Mouse (Mus musculus) midbrain, embryonic 14.5 days (tissue): Measurements from ENCODE around the gene Htr2b. TPM values are rescaled to one million over a fixed set of nuclear protein-coding genes. Genes with fewer than 3 reads are reported as not detected.

Experiments
- ATAC-seq: fragments of 200-750 bp; cut with Nextera tagmentation; 2 replicates; pipeline ENCODE4 v1.8.0; 2017; ENCODE audit warnings: moderate number of reproducible peaks, moderate library complexity; ENCODE audit not compliant: low FRiP score, low TSS enrichment
- DNase-seq: peaks from one replicate; pipeline ENCODE4 v3.0.0-alpha.2; 2015
- H3K27ac ChIP-seq: fragments of 300-500 bp; sonication (generic); replicated peaks from 2 replicates; pipeline ENCODE4 v1.5.1; 2014; ENCODE audit warnings: mild to moderate bottlenecking, low read depth, low read length, moderate library complexity
- H3K27me3 ChIP-seq: fragments of 300-500 bp; sonication (generic); 2 replicates; pipeline ENCODE4 v1.6.1; 2014; ENCODE audit warnings: low read length, control low read depth, mixed read lengths; ENCODE audit not compliant: control insufficient read depth, insufficient read depth
- H3K36me3 ChIP-seq: fragments of 300-500 bp; sonication (generic); 2 replicates; pipeline ENCODE4 v1.6.1; 2014; ENCODE audit warnings: low read length, control low read depth; ENCODE audit not compliant: control insufficient read depth, insufficient read depth
- H3K4me1 ChIP-seq: fragments of 300-500 bp; sonication (generic); 2 replicates; pipeline ENCODE4 v1.6.1; 2014; ENCODE audit warnings: mild to moderate bottlenecking, antibody characterized with exemption, low read length, control low read depth; ENCODE audit not compliant: control insufficient read depth, insufficient read depth
- H3K4me2 ChIP-seq: fragments of 300-500 bp; sonication (generic); 2 replicates; pipeline ENCODE4 v1.6.1; 2014; ENCODE audit warnings: mild to moderate bottlenecking, low read length, moderate library complexity
- H3K4me3 ChIP-seq: fragments of 300-500 bp; sonication (generic); replicated peaks from 2 replicates; pipeline ENCODE4 v1.5.1; 2014; ENCODE audit warnings: low read depth, low read length
- H3K9ac ChIP-seq: fragments of 300-500 bp; sonication (generic); replicated peaks from 2 replicates; pipeline ENCODE4 v1.6.1; 2014; ENCODE audit warnings: mild to moderate bottlenecking, low read length, moderate library complexity
- H3K9me3 ChIP-seq: fragments of 300-500 bp; sonication (generic); 2 replicates; pipeline ENCODE4 v1.6.1; 2016; ENCODE audit warnings: low read length, control low read depth, mixed read lengths; ENCODE audit not compliant: control insufficient read depth
- WGBS: fragments of 180-500 bp; shearing (Covaris S2); extraction: QIAGEN DNeasy Blood & Tissue Kit; methylation state at CpG from one replicate; pipeline ENCODE4 v1.1.7; 2014; 5-methylcytosine and 5-hydroxymethylcytosine counted together
- polyA plus RNA-seq: library from polyadenylated mRNA; unstranded; fragments of >200 nt; fragmentation: Nextera tagmentation; extraction: Ambion mirVana; gene quantifications from 2 replicates; pipeline ENCODE4 v1.2.1, GENCODE M21; 2014

Gene Htr2b
- polyA plus RNA-seq = 0.24 and 0.59 TPM in 2 replicates

DNA sequence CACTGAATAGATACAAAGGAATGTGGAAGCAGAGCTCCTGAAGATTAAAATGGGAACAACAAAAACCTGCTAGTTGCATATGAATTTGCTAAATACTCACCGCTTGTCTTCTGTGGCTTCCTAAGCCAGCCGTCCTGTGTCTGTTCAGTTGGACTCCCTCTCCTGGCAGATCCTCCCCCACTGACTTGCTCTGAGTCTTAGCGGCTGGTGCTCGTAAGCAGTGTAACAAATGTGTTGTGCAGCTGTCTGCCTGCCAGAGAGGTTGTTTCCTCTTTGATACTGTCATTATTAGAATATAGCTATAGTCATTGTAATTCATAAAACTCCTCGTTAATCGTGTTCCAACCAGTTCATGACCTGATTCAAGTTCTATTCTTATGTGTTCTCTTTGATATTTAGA is at the start of gene Htr2b:
Gene Htr2b, minus strand, starts transcription at position 192 of the 400 bp plus-strand sequence.
- H3K27me3 ChIP-seq = no peaks in the 10 kb centered on the region
- no peak within 1 kb of the TSS for H3K4me3 ChIP-seq
- H3K36me3 ChIP-seq = peaks cover 16% of the 10 kb centered on the region
- H3K27ac ChIP-seq = no peak within 1 kb of the TSS
- no peak within 1 kb of the TSS for H3K4me2 ChIP-seq
- WGBS = 58% methylated on average over 6 of the region's 6 CpGs
- peak; percentile 20 for DNase-seq
- no peak for ATAC-seq
- no peaks in the 10 kb centered on the region for H3K9me3 ChIP-seq
- H3K9ac ChIP-seq = no peak within 1 kb of the TSS
- H3K4me1 ChIP-seq = no peaks in the 10 kb centered on the region

DNA sequence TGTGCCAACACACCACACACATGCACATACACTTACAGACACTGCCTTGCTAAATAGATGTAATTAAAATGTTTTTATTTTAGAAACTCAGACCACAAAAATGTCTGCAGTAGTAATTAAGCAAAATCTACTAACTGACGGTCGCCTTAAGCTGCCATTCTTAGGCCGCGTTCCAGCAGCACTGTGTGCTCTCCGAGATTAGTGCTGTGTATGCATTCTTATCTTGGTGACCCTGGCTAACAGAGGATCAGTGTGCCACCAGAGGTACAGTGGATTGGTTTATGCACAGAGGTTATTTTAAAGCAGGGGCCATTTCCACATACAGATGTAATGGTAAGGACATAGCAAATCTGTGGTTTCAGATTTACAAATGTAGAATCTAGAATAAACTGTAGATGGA is 49.3 kb upstream of the Htr2b start:
- no peak for DNase-seq
- no peaks in the 10 kb centered on the region for H3K27me3 ChIP-seq
- H3K4me2 ChIP-seq = no peak overlapping the region
- no peak overlapping the region for H3K27ac ChIP-seq
- no peak overlapping the region for H3K4me3 ChIP-seq
- H3K36me3 ChIP-seq = peaks cover 74% of the 10 kb centered on the region
- no peaks in the 10 kb centered on the region for H3K9me3 ChIP-seq
- no peak overlapping the region for H3K9ac ChIP-seq
- no peak for ATAC-seq
- H3K4me1 ChIP-seq = no peaks in the 10 kb centered on the region
- 96% methylated on average over 5 of the region's 5 CpGs for WGBS

DNA sequence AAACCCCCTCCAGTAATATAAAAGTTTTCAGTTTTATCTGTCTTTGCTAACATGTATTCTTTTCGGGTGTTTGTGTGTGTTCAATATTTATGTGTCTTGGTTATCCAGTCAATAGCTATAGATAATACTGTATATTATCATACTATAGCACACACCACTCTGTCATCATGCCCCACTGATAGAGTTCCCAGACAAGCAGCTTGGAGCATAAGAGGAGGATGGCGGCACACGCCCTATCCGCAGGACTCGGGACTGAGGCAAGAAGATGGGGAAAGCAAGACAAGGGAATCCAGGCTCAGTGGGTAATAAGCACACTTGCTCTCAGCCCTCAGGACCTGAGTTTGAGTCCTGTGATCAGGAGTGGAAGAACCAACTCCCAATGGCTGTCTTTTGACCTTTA is 48.7 kb upstream of the Htr2b start:
- ATAC-seq (no peak), DNase-seq (no peak)
- no peak overlapping the region for H3K9ac ChIP-seq
- H3K27ac ChIP-seq = no peak overlapping the region
- H3K9me3 ChIP-seq = no peaks in the 10 kb centered on the region
- no peak overlapping the region for H3K4me3 ChIP-seq
- 93% methylated on average over 5 of the region's 5 CpGs for WGBS
- no peaks in the 10 kb centered on the region for H3K27me3 ChIP-seq
- no peak overlapping the region for H3K4me2 ChIP-seq
- H3K4me1 ChIP-seq = peaks cover 3% of the 10 kb centered on the region
- peaks cover 69% of the 10 kb centered on the region for H3K36me3 ChIP-seq

DNA sequence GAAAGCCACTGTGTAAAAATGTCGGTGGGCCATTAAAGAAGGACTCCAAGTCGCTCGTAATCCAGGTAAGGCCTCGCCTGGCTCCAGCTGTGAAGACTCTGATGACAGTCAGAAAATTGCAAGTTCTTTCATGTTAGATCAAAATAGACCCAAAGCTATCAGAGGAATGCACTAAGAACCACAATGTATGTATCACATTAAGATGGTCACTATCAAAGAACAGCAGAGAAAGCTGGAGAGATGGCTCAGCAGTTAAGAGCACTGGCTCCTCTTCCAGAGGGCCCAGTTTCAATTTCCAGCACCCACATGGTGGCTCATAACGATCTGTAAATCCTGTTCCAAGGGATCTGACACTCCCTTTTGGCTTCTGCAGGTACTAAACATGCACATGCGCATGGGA is 48.3 kb upstream of the Htr2b start:
- DNase-seq = no peak
- WGBS = 92% methylated on average over 6 of the region's 6 CpGs
- Histone ChIP-seq H3K4me3 (no peak overlapping the region), H3K4me2 (no peak overlapping the region), H3K27me3 (no peaks in the 10 kb centered on the region), H3K36me3 (peaks cover 65% of the 10 kb centered on the region), H3K9ac (no peak overlapping the region), H3K9me3 (no peaks in the 10 kb centered on the region), H3K27ac (no peak overlapping the region), H3K4me1 (peaks cover 7% of the 10 kb centered on the region)
- ATAC-seq = no peak

DNA sequence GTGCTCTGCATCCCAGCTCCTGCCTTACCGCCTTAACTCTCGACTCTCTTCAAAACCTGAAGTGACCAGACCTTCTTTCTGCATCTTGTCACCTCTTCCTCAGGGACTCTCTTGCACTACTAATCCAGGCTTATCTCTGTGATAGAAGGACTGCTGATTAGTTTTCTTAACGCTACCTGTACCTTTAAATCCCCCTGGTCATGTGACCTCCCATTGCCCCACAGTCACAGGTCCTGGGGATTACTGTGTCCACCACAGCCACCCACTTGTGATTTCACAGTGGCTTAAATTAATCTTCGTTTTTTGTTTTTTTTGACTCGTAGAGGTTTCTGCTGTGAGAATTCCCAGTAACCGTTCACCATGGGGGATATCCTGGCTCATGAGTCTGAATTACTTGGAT is 44.8 kb upstream of the Htr2b start:
- Histone ChIP-seq H3K4me1 (peaks cover 12% of the 10 kb centered on the region), H3K9me3 (no peaks in the 10 kb centered on the region), H3K4me3 (no peak overlapping the region), H3K4me2 (no peak overlapping the region), H3K27ac (no peak overlapping the region), H3K27me3 (no peaks in the 10 kb centered on the region), H3K9ac (no peak overlapping the region), H3K36me3 (peaks cover 36% of the 10 kb centered on the region)
- DNase-seq (no peak), ATAC-seq (no peak)
- 93% methylated on average over 6 of the region's 6 CpGs for WGBS

DNA sequence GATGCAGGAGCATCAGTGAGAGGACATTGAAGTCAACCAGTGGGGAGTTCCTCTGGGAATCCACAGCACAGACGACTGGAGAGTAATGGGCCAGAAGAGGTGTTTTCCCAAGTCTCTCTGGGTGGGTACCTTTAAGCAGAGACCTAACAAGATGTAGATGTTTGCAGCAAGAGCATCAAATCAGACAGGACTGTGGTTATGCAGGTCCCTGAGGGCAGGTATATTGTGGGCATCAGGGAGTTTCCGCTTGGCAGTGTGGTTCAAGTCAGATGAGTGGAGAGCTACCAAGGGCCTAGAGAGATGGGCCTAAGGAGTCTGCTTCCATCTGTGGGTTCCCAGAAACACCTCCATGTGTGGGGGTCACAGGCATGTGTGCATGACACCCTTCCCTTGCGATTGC is 44.3 kb upstream of the Htr2b start:
- no peak overlapping the region for H3K4me2 ChIP-seq
- no peak overlapping the region for H3K4me3 ChIP-seq
- 83% methylated on average over 3 of the region's 3 CpGs for WGBS
- ATAC-seq = no peak
- no peaks in the 10 kb centered on the region for H3K9me3 ChIP-seq
- DNase-seq = no peak
- no peak overlapping the region for H3K9ac ChIP-seq
- H3K4me1 ChIP-seq = peaks cover 12% of the 10 kb centered on the region
- no peaks in the 10 kb centered on the region for H3K27me3 ChIP-seq
- no peak overlapping the region for H3K27ac ChIP-seq
- peaks cover 31% of the 10 kb centered on the region for H3K36me3 ChIP-seq

DNA sequence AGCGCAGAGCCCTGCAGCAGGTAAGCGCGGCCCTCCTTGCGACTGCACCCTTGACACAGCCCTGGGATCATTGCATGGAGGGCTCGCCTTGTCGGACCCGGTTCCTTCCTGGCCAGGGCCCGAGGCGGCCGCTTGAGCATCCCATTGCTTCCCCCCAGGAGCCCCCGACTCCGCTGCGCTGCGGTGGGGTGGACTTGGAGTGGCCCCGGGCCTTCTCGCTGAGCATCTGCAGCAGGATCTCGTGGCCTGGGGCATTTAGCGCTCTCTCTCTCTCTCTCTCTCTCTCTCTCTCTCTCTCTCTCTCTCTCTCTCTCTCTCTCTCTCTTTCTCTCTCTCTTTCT is 43.0 kb upstream of the Htr2b start:
- H3K36me3 ChIP-seq = peaks cover 18% of the 10 kb centered on the region
- H3K9ac ChIP-seq = peak overlapping the region; percentile 72
- no peaks in the 10 kb centered on the region for H3K9me3 ChIP-seq
- peak overlapping the region; percentile 63 for H3K27ac ChIP-seq
- peaks cover 12% of the 10 kb centered on the region for H3K4me1 ChIP-seq
- H3K4me2 ChIP-seq = peak overlapping the region; percentile 63
- H3K4me3 ChIP-seq = peak overlapping the region; percentile 78
- no peaks in the 10 kb centered on the region for H3K27me3 ChIP-seq
- DNase-seq (no peak), ATAC-seq (no peak)
- WGBS = 0% methylated on average over 18 of the region's 18 CpGs

DNA sequence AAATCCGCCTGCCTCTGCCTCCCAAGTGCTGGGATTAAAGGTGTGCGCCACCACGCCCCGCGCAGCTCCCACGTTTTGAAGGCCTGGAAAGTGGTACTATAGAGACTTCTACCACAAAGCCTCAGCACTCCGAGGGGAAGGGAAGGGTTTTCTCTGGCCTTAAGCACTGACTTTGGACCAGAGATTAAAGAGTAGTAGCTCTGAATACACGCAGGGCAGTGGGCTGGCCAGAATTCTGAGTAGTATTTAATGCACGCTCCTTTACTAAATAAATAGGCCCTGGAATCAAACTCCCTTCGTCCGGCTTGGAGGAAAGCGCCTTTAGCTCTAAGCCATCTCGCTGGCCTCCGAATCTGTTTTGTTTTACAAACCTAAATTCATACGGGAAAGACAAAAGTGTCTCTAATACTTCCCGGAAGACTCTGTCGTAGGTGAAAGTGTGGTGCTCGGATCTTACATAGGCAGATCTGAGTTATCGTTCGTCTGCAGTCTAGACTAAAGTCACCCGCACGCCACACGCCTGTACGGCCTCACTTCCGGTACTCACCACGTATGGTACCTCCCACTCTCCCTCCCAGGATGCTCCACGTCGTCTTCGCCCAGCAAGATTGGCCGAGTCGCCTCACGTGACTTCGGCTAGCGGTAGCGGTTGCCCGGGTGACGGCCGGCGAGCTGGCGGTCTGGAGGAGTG is 42.5 kb upstream of the Htr2b start, which contains the start of gene Armc9:
Gene Armc9, plus strand, starts transcription at position 648 of the 691 bp plus-strand sequence.
- H3K27ac ChIP-seq = peak within 1 kb of the TSS; percentile 71
- H3K4me3 ChIP-seq = peak within 1 kb of the TSS; percentile 78
- no peaks in the 10 kb centered on the region for H3K9me3 ChIP-seq
- H3K4me1 ChIP-seq = peaks cover 12% of the 10 kb centered on the region
- H3K36me3 ChIP-seq = peaks cover 18% of the 10 kb centered on the region
- peak; percentile 100 for ATAC-seq
- WGBS = 3% methylated on average over 40 of the region's 40 CpGs
- peak within 1 kb of the TSS; percentile 63 for H3K4me2 ChIP-seq
- H3K9ac ChIP-seq = peak within 1 kb of the TSS; percentile 72
- H3K27me3 ChIP-seq = no peaks in the 10 kb centered on the region
- peak; percentile 97 for DNase-seq

DNA sequence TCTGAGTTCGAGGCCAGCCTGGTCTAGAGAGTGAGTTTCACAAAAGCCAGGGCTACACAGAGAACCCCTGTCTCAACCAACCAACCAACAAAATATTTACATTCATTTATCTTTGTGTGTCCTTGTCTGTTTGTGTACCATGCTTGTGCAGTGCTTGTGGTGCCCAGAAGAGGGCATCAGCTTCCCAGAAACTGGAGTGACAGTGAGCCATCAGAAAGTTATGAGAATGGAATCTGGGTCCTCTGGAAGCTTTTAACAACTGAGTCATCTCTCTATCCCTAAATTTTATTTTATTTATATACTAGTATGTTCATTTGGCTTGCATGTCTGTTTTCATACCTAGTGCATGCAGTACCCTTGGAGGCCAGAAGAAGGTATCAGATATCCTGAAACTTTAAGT is 40.8 kb upstream of the Htr2b start:
- no peak overlapping the region for H3K9ac ChIP-seq
- ATAC-seq (no peak), DNase-seq (no peak)
- peaks cover 7% of the 10 kb centered on the region for H3K36me3 ChIP-seq
- peaks cover 12% of the 10 kb centered on the region for H3K4me1 ChIP-seq
- WGBS = 86% methylated on average over 1 of the region's 1 CpGs
- no peaks in the 10 kb centered on the region for H3K27me3 ChIP-seq
- H3K4me2 ChIP-seq = no peak overlapping the region
- no peaks in the 10 kb centered on the region for H3K9me3 ChIP-seq
- no peak overlapping the region for H3K27ac ChIP-seq
- no peak overlapping the region for H3K4me3 ChIP-seq
